Mouse (Mus musculus): Measurements from ENCODE around the gene Dnajc2.

Dnajc2 gene

GRCm38 (mm10) chr5:21785053-21785452 lies at the start of gene Dnajc2, which contains the start of gene Psmc2:
Gene Dnajc2 (minus strand): TSS chr5:21785251.
Gene Psmc2 (plus strand): TSS chr5:21785283.
- DNase-seq (ENCODE audit: low read depth, low spot score): peak; percentile 95

GRCm38 (mm10) chr5:21831761-21832160 lies 46.7 kb upstream of the Dnajc2 start:
- no peak for DNase-seq (ENCODE audit: low read depth, low spot score)

GRCm38 (mm10) chr5:21828855-21829254 lies 43.8 kb upstream of the Dnajc2 start:
- no peak for DNase-seq (ENCODE audit: low read depth, low spot score)

GRCm38 (mm10) chr5:21827643-21828042 lies 42.6 kb upstream of the Dnajc2 start:
- no peak for DNase-seq (ENCODE audit: low read depth, low spot score)

- DNase-seq (ENCODE audit: low read depth, low spot score): no peak
These were observed 41.3 kb upstream of the Dnajc2 start for GRCm38 (mm10) chr5:21826370-21826769.

GRCm38 (mm10) chr5:21813994-21814393 lies 28.9 kb upstream of the Dnajc2 start:
- peak; percentile 23 for DNase-seq (ENCODE audit: low read depth, low spot score)

- DNase-seq (ENCODE audit: low read depth, low spot score): no peak
These were observed 25.9 kb upstream of the Dnajc2 start for GRCm38 (mm10) chr5:21810924-21811323.

GRCm38 (mm10) chr5:21804837-21805236 lies 19.8 kb upstream of the Dnajc2 start:
- DNase-seq (ENCODE audit: low read depth, low spot score): no peak

GRCm38 (mm10) chr5:21803691-21804188 lies 18.7 kb upstream of the Dnajc2 start:
- no peak for DNase-seq (ENCODE audit: low read depth, low spot score)

- no peak for DNase-seq (ENCODE audit: low read depth, low spot score)
These were observed 17.9 kb upstream of the Dnajc2 start for GRCm38 (mm10) chr5:21802907-21803306.

- DNase-seq (ENCODE audit: low read depth, low spot score): no peak
These were observed 7.1 kb upstream of the Dnajc2 start for GRCm38 (mm10) chr5:21792166-21792565.

GRCm38 (mm10) chr5:21789061-21789460 lies 4.0 kb upstream of the Dnajc2 start:
- no peak for DNase-seq (ENCODE audit: low read depth, low spot score)

- DNase-seq (ENCODE audit: low read depth, low spot score): no peak
These were observed 2.4 kb upstream of the Dnajc2 start for GRCm38 (mm10) chr5:21787186-21788105.

- peak; percentile 94 for DNase-seq (ENCODE audit: low read depth, low spot score)
These were observed 1.5 kb upstream of the Dnajc2 start for GRCm38 (mm10) chr5:21786258-21787185.

- no peak for DNase-seq (ENCODE audit: low read depth, low spot score)
These were observed 725 bp upstream of the Dnajc2 start for GRCm38 (mm10) chr5:21785776-21786175.

- peak; percentile 38 for DNase-seq (ENCODE audit: low read depth, low spot score)
These were observed 644 bp downstream of the Dnajc2 start for GRCm38 (mm10) chr5:21784161-21785052.

- no peak for DNase-seq (ENCODE audit: low read depth, low spot score)
These were observed 8.6 kb downstream of the Dnajc2 start for GRCm38 (mm10) chr5:21776491-21776890.

GRCm38 (mm10) chr5:21769841-21770240 lies 15.2 kb downstream of the Dnajc2 start:
- DNase-seq (ENCODE audit: low read depth, low spot score): no peak

GRCm38 (mm10) chr5:21768506-21768905 lies 16.5 kb downstream of the Dnajc2 start:
- DNase-seq (ENCODE audit: low read depth, low spot score): no peak

GRCm38 (mm10) chr5:21745966-21746365 lies 39.1 kb downstream of the Dnajc2 start:
- DNase-seq (ENCODE audit: low read depth, low spot score): no peak

- DNase-seq (ENCODE audit: low read depth, low spot score): no peak
These were observed 40.4 kb downstream of the Dnajc2 start for GRCm38 (mm10) chr5:21744651-21745050.

All from CD4-positive helper T cell, adult 2 months (primary cell).